Mouse (Mus musculus) layer of hippocampus, adult 18-20 months (tissue): ENCODE results near the gene Ndufa7. TPM values are rescaled to one million over a fixed set of nuclear protein-coding genes. Genes with fewer than 3 reads are reported as not detected.

Experiments used
- DNase-seq, 2 experiments: peaks; one replicate each; pipeline ENCODE4 v3.0.0; 2022; ENCODE audit warnings: low spot score in 2 of 2
- long read RNA-seq: library from polyadenylated mRNA; stranded (forward); transcript quantifications from one replicate; pipeline ENCODE4 v2.0.0, GENCODE M21; 2021
- total RNA-seq, 2 experiments: library from RNA; stranded (reverse); gene quantifications; 2 replicates each; pipeline ENCODE4 v1.2.3; 2021

Gene Ndufa7
- total RNA-seq: 100 to 1,000 TPM; 199 to 208 TPM
- long read RNA-seq, transcript Ndufa7-202 (3 exons, 438 nt): minor isoform, 5 of 121 reads
- long read RNA-seq, transcript Ndufa7-201 (4 exons, 528 nt): major isoform, 111 of 121 reads
- long read RNA-seq, partial matches to known transcripts: 0 of 121 reads
- long read RNA-seq, other reads (novel, unspliced or antisense): 1 of 121 reads

DNA sequence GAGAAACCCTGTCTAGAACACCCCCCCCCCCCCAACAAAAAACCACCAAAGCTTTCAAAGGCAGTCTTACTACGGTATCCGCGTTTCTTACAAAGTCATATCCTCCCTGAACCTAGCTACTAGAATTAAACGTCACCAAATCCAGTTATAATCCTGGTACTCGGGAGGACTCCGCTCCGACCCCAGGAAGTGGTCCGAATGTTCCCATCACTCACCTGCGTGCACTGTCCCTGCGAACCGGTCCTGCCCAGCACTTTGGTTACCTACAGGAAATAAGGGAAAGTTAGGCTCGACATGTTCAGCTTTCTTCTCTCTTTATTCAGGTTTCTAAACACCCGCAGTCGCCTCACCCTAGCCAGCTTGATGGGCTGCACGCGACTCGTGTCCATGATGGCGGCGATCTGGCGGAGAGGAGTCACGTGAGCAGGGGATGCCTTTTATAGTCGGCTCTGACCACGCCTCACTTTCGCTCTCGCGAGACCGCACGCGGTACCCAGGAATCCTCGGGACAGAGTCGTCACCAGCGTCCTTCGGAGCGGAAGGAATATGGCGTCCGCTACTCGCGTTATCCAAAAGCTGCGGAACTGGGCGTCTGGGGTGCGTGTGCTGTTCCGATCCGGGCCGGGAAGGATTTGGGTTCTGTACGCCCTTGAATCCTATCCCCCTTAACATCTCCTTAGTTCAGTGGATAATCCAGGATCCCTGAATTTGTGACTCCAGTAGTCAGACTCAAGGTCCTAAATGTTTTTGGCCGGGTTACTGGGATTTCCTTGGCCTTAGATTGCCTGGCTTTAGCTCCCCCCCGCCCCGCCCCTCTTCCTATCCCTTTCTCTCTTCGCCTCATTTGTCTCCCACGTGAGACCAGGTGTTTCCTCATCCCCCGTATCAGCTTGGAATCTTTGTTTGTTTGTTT lies at the start of gene Ndufa7, which contains the start of gene Rps28:
Ndufa7 (plus strand) TSS at position 489 of the 913 bp plus-strand sequence.
Rps28 (minus strand) TSS at position 479 of the 913 bp plus-strand sequence.
- DNase-seq: peak; percentile 97 to 99

GRCm38 (mm10) chr17:33774573-33775155 lies 49.7 kb upstream of the Ndufa7 start:
- DNase-seq: no peak

DNA sequence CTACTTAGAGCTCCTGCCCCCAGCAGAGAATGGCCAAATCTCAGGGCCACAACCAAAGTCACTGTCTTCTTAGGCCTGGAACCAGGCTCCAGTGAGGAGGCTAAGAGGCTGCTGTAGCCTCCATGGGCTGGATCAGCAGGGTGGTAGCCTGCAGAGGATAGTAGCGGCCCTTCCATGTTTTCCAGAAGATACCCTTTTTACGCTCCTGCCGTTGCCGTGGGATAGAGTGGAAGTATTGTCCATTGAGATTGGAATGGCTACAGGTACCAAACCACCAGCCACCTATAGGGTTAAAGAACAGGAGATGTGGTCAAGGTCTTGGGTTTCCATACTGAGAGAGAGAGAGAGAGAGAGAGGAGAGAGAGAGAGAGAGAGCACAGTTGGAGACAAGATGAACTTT lies 49.1 kb upstream of the Ndufa7 start:
- DNase-seq: no peak

DNA sequence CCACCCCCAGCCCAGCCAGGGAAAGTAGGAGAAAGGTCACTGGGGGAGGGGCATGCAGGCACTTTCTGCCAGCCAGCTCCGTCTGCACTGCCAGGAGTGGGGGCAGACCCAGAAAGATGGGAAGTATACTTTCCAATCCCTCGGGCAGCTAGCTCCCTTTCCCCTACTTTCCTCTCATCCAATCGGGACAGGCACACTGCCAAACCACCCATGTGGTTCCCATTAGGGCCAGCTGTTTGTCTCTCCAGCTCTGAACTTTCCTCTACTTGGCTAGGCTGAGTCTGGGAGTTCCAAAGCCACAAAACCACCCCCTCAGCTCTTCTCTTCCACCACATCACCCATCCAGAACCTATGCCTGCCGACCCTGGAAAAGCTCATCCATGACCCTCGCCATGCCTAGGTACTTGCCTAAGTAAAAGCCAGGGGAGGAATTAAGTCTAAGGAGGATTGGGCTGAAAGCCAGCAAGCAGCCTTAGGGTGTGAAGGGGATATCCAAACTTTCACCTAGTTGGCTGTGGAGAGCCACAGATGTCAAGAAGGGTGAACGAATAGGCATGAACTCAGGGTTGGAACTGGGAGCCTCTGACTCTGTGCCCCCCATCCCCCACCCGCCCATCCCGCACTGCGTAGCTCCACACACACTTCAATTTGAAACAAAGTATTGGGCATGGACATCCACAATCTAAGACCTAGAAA lies 45.0 kb upstream of the Ndufa7 start:
- peak; percentile 81 to 91 for DNase-seq

DNA sequence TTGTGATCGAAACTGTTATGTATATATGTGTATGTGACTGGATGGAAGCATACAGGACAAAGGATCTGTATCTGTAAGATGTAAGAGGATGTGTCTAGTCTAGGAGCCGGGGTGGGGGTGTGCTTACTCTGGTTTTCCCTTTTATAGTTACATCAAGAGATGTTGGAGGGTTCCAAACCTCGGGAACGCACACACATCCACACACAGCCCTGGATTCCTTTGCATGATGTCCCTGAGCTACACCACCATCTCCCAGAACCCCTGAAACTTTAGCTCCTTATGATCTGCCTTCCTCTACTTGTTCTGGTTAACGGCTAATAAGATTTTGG lies 44.4 kb upstream of the Ndufa7 start:
- DNase-seq: no peak

GRCm38 (mm10) chr17:33780431-33780830 lies 43.9 kb upstream of the Ndufa7 start:
- no peak for DNase-seq

DNA sequence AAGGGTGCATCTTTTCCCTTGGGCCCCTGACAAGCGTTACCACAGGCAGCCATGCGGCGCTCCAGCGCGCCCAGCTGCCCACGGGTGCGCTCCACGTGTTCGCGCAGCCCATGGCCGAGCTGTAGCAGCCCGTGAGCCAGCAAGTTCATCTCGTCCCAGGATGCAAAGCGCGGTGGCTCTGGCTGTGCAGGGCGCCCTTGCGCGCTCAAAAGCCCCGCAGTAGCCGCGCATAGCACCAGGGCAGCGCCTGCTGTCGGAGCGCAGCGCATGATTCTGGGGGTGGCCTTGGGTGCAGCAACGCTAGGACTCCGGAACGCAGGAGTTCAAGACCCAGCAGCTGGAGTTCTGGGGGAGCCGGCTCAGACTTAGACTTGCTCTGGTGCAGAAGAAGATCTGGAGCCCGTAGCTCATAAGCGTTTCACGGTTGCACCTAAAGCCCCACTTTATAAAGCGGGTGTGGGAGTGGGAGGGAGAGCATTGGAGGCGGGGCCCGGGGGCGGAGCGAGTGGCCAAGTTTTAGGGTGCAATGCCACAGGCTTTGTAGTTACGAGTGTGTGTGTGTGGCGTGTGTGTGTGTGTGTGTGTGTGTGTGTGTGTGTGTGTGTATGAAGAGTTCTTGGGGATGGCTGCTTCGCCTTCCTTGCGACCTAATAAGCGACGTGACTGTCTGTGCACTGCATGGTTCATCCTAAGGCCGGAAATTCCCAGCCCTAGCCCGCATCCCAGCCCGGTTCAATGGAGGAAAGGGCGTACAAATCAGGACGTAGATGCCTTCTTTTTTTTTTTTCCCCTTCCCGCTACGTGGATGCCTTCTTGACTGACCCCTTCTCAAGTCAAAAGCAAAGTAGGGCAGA lies 43.0 kb upstream of the Ndufa7 start, which contains the start of gene Angptl4:
Angptl4 (minus strand) TSS at position 707 of the 854 bp plus-strand sequence.
- peak; percentile 31 to 35 for DNase-seq

- no peak for DNase-seq
Measured at GRCm38 (mm10) chr17:33782067-33782466, 42.3 kb upstream of the Ndufa7 start.

- no peak for DNase-seq
Measured at GRCm38 (mm10) chr17:33783408-33783807, 41.0 kb upstream of the Ndufa7 start.

- DNase-seq: no peak
Measured at GRCm38 (mm10) chr17:33784939-33785338, 39.4 kb upstream of the Ndufa7 start.

- no peak for DNase-seq
Measured at GRCm38 (mm10) chr17:33786375-33786774, 38.0 kb upstream of the Ndufa7 start.

- DNase-seq: no peak
Measured at GRCm38 (mm10) chr17:33788732-33789131, 35.6 kb upstream of the Ndufa7 start.

GRCm38 (mm10) chr17:33798306-33798705 lies 26.1 kb upstream of the Ndufa7 start:
- DNase-seq: peak in 1 of 2 experiments; percentile 6

DNA sequence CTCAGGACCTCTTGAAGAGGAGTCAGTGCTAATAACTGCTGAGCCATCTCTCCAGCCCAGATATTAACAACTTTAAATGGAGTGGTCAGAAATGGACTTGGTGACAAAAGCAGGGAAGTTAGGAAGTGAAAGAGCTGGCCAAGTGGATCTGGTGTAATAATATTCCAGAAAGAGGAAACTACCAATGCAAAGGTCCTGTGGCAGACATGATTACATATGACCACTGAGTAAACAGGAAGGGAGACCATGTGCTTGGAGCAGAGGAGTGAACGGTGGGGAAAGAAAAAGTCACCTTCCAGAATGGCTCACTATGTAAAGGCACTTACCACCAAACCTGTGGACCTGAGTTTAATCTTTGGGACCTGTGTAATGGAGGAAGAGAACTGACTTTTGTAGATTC lies 25.1 kb upstream of the Ndufa7 start:
- DNase-seq: no peak

GRCm38 (mm10) chr17:33802221-33802620 lies 22.2 kb upstream of the Ndufa7 start:
- DNase-seq: no peak

DNA sequence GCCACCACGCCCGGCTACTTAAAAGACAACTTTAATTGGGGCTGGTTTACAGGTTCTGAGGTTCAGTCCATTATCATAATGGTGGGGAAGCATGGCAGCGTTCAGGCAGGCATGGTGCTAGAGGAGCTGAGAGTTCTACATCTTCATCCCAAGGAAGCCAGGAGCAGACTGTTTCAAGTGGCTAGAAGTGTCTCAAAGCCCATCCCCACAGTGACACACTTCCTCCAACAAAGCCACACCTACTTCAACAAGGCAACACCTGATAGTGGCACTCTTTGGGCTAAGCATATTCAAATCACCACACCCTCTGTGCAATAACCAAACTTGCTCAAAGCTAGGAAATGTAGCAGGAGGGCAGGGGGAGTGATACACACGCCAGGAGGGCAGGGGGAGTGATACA lies 20.2 kb upstream of the Ndufa7 start:
- no peak for DNase-seq

- DNase-seq: no peak
Measured at GRCm38 (mm10) chr17:33804745-33805144, 19.6 kb upstream of the Ndufa7 start.

GRCm38 (mm10) chr17:33807181-33807888 lies 17.0 kb upstream of the Ndufa7 start:
- no peak for DNase-seq

DNA sequence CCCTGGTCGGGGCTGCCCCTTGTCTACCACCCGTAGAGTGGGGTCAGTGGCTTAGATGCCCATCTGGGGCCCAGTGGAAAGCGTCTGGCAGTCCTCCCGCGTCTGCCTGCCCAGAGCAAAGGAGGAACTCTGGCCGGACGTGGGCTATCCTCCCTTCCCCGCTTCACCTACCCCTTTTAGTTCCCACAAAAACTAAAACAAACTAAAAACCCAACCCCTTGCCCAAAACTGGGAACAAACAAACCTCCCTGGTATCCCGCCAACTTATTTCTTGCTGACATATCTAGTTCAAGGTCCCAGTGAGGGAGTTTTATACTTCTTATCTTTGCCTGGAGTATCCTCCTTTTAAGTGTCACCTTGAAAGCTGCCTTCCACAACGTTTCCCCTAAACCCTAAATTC lies 16.2 kb upstream of the Ndufa7 start:
- DNase-seq: no peak
